Mouse (Mus musculus): ENCODE data around the gene Usp7.
"Not testable (repeated sequence)": the region's sequence is repeated elsewhere in the genome, so short reads cannot be mapped to it uniquely, and the experiment has no call there.

Usp7 gene

GRCm38 (mm10) chr16:8783198-8783913 is 8.8 kb downstream of the Usp7 start:
- DNase-seq (ENCODE audit: low spot score in 2 of 2) = no peak

- DNase-seq (ENCODE audit: low spot score in 2 of 2) = no peak
These were observed 10.4 kb downstream of the Usp7 start for GRCm38 (mm10) chr16:8781660-8782059.

DNA sequence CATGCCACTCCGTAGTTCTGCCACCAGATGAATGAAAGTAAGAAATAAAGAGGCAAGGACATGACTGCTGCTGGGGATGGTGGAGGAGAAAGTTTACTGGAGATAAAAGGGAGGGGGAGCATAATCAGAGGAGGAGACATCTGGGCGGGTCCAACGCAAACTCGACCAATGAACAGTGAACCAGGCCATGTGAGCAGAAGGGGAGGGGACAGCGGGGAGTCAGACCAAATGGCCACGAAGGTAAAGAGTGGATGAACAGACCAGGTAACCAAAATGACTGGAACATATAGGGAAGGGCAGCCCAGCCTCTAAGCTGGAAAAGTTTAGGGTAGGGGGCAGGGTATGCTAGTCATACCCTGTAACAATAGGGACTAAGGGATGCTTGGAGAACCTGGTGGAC is 10.9 kb downstream of the Usp7 start:
- no peak for DNase-seq (ENCODE audit: low spot score in 2 of 2)

DNA sequence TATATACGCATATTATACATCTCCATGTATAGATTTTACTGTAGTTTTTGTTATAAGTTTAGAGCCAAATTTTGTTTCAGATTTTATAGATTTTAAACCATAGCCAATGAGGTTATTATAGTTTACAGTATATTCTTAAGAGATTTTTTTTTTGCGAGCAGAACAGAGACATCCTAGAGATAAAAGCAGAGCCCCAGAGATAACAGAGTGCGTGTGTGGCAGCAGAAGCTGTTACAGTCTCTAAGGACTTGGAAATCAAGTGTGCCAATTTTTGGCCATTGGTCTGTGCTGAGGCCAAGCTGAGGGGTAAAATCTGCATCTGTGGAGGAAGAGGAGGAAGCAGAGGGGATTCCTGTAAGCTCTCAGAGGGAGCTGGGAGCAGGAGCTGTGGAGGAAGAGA is 11.9 kb downstream of the Usp7 start:
- no peak for DNase-seq (ENCODE audit: low spot score in 2 of 2)

DNA sequence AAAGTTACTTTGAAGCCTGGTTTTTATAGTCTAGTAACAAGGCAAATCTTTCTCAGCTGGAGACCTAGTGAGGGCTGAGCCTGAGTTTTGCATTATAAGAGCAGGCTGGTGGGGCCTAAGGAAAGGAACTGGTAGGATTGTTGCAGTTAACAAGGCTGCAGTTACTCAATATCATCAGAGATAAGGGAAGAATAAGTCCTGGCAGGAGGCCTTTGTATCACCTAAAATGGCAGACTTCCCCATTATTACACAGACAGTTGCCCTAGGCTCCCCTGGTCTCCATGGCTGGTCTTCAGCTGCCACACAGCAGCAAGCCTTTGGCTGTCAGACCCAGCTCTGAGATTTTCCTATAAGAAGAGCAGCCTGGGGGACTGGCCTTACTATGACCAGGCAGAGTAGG is 13.4 kb downstream of the Usp7 start:
- no peak for DNase-seq (ENCODE audit: low spot score in 2 of 2)

GRCm38 (mm10) chr16:8777202-8777601 is 14.9 kb downstream of the Usp7 start:
- DNase-seq (ENCODE audit: low spot score in 2 of 2) = no peak

DNA sequence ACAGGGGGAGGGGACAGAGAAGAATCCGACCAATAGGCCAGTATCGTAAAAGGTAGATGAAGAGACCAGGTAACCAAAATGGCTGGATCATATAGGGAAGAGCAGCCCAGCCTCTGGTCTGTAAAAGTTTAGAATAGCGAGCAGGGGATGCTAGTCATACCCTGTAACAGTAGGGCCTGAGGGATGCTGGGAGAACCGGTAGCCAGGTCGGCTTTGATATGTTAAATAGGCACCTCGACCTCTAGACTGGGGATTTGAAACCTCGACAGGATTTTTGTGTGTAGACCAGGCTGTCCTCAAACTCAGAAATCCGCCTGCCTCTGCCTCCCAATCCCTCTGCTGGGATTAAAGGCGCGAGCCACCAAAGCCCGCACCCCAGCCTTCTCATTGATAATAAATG is 15.5 kb downstream of the Usp7 start:
- DNase-seq (ENCODE audit: low spot score in 2 of 2) = no peak

DNA sequence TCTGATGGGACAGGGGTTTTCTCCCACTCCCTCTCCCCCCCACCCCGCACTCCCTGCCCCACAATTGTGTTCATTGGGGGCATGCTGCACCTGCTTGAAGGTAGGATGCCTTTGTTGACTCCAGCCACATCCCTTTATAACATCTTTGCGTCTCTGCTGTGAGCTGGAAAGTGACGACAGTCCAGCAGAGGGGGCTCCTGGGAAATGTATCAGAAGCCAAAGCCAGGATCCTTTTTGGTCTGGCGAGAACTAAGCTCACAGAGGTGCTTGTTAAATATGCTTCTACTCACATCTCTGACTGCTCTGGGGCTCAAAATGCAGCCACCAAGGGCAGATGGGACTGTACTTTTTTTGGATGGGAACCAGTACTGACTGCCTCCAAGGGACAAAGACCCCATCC is 21.0 kb downstream of the Usp7 start:
- no peak for DNase-seq (ENCODE audit: low spot score in 2 of 2)

DNA sequence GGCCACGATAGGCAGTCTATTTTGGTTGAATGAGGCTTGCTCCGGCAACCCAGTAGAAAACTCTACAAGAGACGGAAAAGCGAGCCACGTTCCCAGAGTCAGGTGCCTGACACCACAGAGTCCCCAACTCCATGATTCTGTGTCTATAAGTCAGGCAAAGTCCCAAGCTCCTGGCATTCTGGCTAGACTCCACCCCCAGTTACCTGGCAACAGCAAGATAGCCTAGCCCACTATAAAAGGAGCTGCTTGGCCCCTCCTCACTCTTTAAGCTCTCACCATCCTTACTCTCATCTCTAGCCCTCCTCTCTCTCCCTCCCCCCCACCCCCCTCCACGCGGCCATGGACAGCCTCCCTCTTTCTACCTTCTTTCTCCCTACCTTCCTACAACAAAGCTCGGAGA is 21.8 kb downstream of the Usp7 start:
- DNase-seq (ENCODE audit: low spot score in 2 of 2) = not testable (repeated sequence)

- DNase-seq (ENCODE audit: low spot score in 2 of 2) = no peak
These were observed 22.6 kb downstream of the Usp7 start for GRCm38 (mm10) chr16:8769466-8769865.

DNA sequence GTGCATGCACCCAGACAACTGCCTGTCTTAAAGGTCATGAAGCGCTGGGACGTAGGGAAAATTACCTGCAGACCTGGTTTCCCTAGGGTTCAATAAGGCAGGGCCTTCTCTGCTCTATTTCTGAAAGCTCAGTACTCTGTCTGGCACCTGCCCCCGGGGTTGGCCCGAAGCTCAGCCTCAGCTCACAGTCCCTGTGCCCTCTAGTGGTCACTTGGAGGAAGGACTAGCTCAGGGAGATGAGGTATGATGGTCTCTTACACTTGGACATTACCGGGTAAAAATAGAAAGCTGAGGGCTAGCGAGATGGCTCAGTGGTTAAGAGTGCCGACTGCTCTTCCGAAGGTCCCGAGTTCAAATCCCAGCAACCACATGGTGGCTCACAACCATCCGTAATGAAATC is 23.0 kb downstream of the Usp7 start:
- DNase-seq (ENCODE audit: low spot score in 2 of 2) = peak in 1 of 2 experiments; percentile 65

DNA sequence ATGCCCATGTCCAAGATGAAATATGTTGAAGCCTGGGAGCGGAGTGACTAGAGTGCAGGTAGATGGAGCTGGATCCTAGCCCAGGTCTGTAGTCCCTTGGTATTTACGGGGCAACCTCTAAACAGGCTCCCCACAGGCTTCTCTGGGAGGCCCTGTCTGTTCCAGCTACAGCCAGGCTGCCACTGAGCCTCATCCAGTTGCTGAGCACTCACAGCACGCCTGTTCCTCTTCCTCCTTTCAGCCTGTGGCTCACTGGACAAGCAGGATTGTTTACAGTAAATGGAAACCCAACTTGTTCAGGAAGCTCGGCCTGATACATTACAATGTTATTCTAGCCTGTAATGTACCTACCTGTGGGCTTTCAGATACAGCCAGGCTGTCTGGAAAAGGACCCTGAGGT is 23.5 kb downstream of the Usp7 start:
- DNase-seq (ENCODE audit: low spot score in 2 of 2) = no peak

- no peak for DNase-seq (ENCODE audit: low spot score in 2 of 2)
These were observed 24.0 kb downstream of the Usp7 start for GRCm38 (mm10) chr16:8768071-8768470.

GRCm38 (mm10) chr16:8767133-8768052 is 24.7 kb downstream of the Usp7 start:
- DNase-seq (ENCODE audit: low spot score in 2 of 2) = no peak

- no peak for DNase-seq (ENCODE audit: low spot score in 2 of 2)
These were observed 25.9 kb downstream of the Usp7 start for GRCm38 (mm10) chr16:8766196-8766595.

- no peak for DNase-seq (ENCODE audit: low spot score in 2 of 2)
These were observed 27.8 kb downstream of the Usp7 start for GRCm38 (mm10) chr16:8764124-8764907.

- no peak for DNase-seq (ENCODE audit: low spot score in 2 of 2)
These were observed 29.1 kb downstream of the Usp7 start for GRCm38 (mm10) chr16:8763028-8763427.

DNA sequence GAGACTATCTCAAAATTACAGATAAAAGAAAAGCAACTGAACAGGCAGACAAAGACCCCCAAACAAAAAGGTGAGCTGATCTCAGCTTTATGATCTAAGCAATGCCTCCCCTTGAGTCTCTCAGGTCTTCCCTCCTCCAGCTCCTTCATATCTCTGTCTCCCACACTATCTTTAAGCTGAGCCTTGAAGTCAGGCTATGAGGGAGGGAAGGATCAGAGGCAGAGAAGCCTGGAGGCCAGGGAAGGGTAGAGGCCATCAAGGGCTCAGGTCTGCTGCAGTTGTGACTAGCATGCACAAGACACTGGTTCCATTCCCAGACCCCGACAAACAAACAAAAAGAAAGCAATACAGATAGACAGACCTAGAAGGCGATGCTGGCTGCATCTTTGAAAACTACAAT is 30.2 kb downstream of the Usp7 start:
- no peak for DNase-seq (ENCODE audit: low spot score in 2 of 2)

DNA sequence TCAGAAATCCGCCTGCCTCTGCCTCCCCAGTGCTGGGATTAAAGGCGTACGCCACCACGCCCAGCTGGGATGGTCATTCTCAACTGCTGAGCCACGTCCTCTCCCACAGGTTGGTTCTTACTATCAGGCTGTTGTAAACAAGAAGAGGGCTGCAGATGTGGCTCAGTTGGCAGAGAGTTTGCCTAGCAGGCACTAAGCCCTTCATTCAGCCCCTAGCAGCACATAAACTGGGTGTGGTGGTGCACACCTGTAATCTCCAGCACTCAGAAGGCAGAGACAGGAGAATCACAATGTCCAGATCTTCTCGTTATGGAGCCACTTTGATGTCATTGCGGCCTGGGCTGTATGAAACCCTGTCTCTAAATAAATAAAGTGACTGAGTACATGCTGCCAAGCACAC is 31.1 kb downstream of the Usp7 start:
- no peak for DNase-seq (ENCODE audit: low spot score in 2 of 2)

GRCm38 (mm10) chr16:8758979-8759378 is 33.1 kb downstream of the Usp7 start:
- DNase-seq (ENCODE audit: low spot score in 2 of 2) = no peak

- no peak for DNase-seq (ENCODE audit: low spot score in 2 of 2)
These were observed 33.9 kb downstream of the Usp7 start for GRCm38 (mm10) chr16:8758193-8758592.

- DNase-seq (ENCODE audit: low spot score in 2 of 2) = not testable (repeated sequence)
These were observed 34.5 kb downstream of the Usp7 start for GRCm38 (mm10) chr16:8757586-8757985.

Measured in cerebellum, postnatal 4 days (tissue).